In the genomic region with DNA sequence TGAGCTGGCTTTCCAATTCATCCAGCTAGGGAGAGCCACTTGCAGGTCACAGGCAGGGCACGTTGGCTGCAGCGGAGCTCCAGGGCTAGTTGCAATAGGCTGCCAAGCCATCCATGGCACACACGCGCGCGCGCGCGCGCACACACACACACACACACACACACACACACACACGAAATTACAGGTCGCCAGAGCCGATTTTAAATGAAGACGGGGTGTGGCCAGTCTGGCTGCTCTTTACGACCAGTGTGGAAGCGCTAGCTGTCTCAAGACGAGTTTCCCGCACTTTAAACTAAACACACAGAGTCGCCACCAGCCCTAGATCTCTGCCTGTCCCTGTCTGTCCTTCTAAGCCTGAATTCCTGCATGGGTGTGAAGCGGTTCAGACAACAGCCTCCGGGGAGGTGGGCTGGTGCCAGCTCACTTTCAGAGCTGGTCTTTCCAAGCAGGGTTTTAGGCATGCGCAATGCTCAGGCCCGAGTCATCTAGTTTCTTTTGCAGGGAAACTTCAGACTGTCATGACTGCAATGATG, we compare ENCODE assay signal across 8 mouse cellular contexts. TPM values are rescaled to one million over a fixed set of nuclear protein-coding genes. Genes with fewer than 3 reads are reported as not detected.
DNase-seq lines count a peak whose midpoint lies in the region; ATAC-seq and TF ChIP-seq lines count a peak whose summit lies in the region.

No protein-coding gene starts in this region.

- H3K4me2 ChIP-seq in lung, embryonic 15.5 days, result peak overlapping the region; percentile 79

- peak; percentile 71 for DNase-seq in CD4-positive helper T cell, adult 2 months (ENCODE audit: low read depth, low spot score)
- DNase-seq in forelimb bud, embryonic 11.5 days (ENCODE audit: low read depth, low spot score), result peak; percentile 40
- DNase-seq in heart, postnatal 25 days (ENCODE audit: low spot score), result peak; percentile 74
- peak; percentile 62 to 67 for DNase-seq in layer of hippocampus, adult 2 months (ENCODE audit: low spot score in 2 of 2)
- DNase-seq in thymus, postnatal 0 days (ENCODE audit: low spot score), result peak; percentile 48

- no peak; the same call in 1 of the 2 replicates for TF ChIP-seq POLR2A in bone marrow, adult 2 months (IDR thresholded peaks at IDR 0.05; ENCODE audit: borderline replicate concordance, control insufficient read depth, low read depth, low read length)
- no peak for TF ChIP-seq POLR2A in olfactory bulb, adult 2 months (IDR thresholded peaks at IDR 0.05; ENCODE audit: insufficient read depth, low read depth, low read length)

- 4% methylated on average over 23 of the region's 23 CpGs for WGBS in bone marrow, adult 2 months
- whole genome bisulfite sequencing in lung, embryonic 15.5 days, result 4% methylated on average over 23 of the region's 23 CpGs
- 2% methylated on average over 23 of the region's 23 CpGs for WGBS in olfactory bulb, adult 2 months

- TF ChIP-seq CTCF in bone marrow, adult 2 months (IDR thresholded peaks at IDR 0.05; ENCODE audit: control insufficient read depth, insufficient read depth, low read length), result no peak
- TF ChIP-seq CTCF in layer of hippocampus, adult 2 months (conservative IDR thresholded peaks at IDR 0.05), result no peak
- no peak for TF ChIP-seq CTCF in olfactory bulb, adult 2 months (IDR thresholded peaks at IDR 0.05; ENCODE audit: insufficient read depth, low read depth, low read length)

- H3K9me3 ChIP-seq in lung, embryonic 15.5 days, result no peaks in the 10 kb centered on the region

- peak overlapping the region; percentile 10 for H3K4me3 ChIP-seq in bone marrow, adult 2 months (replicated peaks; ENCODE audit: control insufficient read depth, low read depth, low read length)
- peak overlapping the region; percentile 60 for H3K4me3 ChIP-seq in layer of hippocampus, adult 2 months
- peak overlapping the region; percentile 48 for H3K4me3 ChIP-seq in lung, embryonic 15.5 days
- H3K4me3 ChIP-seq in olfactory bulb, adult 2 months (ENCODE audit: insufficient read depth, low read depth, low read length), result peak overlapping the region; percentile 52

- peak; percentile 65 for ATAC-seq in lung, embryonic 15.5 days (ENCODE audit: borderline replicate concordance, extremely low read depth, low FRiP score, low TSS enrichment)

- H3K27ac ChIP-seq in bone marrow, adult 2 months (ENCODE audit: control insufficient read depth, insufficient read depth, low read depth, low read length, poor library complexity), result no peak overlapping the region
- H3K27ac ChIP-seq in layer of hippocampus, adult 2 months, result peak overlapping the region; percentile 81
- H3K27ac ChIP-seq in lung, embryonic 15.5 days, result peak overlapping the region; percentile 92
- peak overlapping the region; percentile 70 for H3K27ac ChIP-seq in olfactory bulb, adult 2 months (ENCODE audit: insufficient read depth, low read depth, low read length)

- H3K9ac ChIP-seq in lung, embryonic 15.5 days, result peak overlapping the region; percentile 57

- no peaks in the 10 kb centered on the region for H3K27me3 ChIP-seq in lung, embryonic 15.5 days

- intact Hi-C loops in heart, postnatal 25 days (cut with DNase I), result loop anchor here (5.0 kb wide), 1 partner anchor 50 kb away; no protein-coding TSS in a partner anchor

- H3K36me3 ChIP-seq in lung, embryonic 15.5 days, result no peaks in the 10 kb centered on the region

- no peaks in the 10 kb centered on the region; the same call in 1 of the 2 replicates for H3K4me1 ChIP-seq in bone marrow, adult 2 months (ENCODE audit: control insufficient read depth, insufficient read depth, low read length)
- H3K4me1 ChIP-seq in lung, embryonic 15.5 days, result peaks cover 8% of the 10 kb centered on the region
- H3K4me1 ChIP-seq in olfactory bulb, adult 2 months (ENCODE audit: control insufficient read depth, insufficient read depth, low read length), result peaks cover 17% of the 10 kb centered on the region

RNA-seq across cellular contexts. Expression of gene Ncoa3, which starts 5.4 kb away (rescaled TPM):
- polyA plus RNA-seq in bone marrow, adult 2 months (2011; ENCODE audit: insufficient read depth, insufficient read length, low replicate concordance, missing spikeins), result 12.5 and 25.2 TPM in 2 replicates
- 10 to 100 TPM; 23.8 to 29.6 TPM for total RNA-seq in heart, postnatal 25 days (2021)
- 10 to 100 TPM; 27.8 to 37.7 TPM for total RNA-seq in layer of hippocampus, adult 2 months (2021)
- polyA plus RNA-seq in lung, embryonic 15.5 days (2015; fragmentation: Nextera tagmentation; extraction: Ambion mirVana), result 11.1 and 13.7 TPM in 2 replicates
- polyA plus RNA-seq in olfactory bulb, adult 2 months (2012; ENCODE audit: insufficient read depth, insufficient read length, low replicate concordance, missing spikeins), result not detected in 2 replicates
- polyA plus RNA-seq in thymus, postnatal 0 days (2015; fragmentation: Nextera tagmentation; extraction: Ambion mirVana), result 18.2 and 20.4 TPM in 2 replicates

Comparison
In these comparisons a context has a peak if more than half of its experiments do, and no peak if none do; other contexts are left out.
1. H3K4me3 ChIP-seq: peak in every context shown above with its lines; median percentile 60 in layer of hippocampus, adult 2 months; 52 in olfactory bulb, adult 2 months; 48 in lung, embryonic 15.5 days; 10 in bone marrow, adult 2 months.
2. RNA of gene Ncoa3, which starts 5.4 kb away (polyA plus RNA-seq): 12.5 to 25.2 TPM in bone marrow, adult 2 months, 18.2 to 20.4 TPM in thymus, postnatal 0 days and 11.1 to 13.7 TPM in lung, embryonic 15.5 days; not detected in olfactory bulb, adult 2 months; every median in the first group is over 10 times any median in the second.
3. Peak in every context shown above with its lines, with median percentiles within 50 percentile points of each other: DNase-seq.